Mouse (Mus musculus) NIH3T3 (cell line): Measurements from ENCODE around the gene Heg1.

ENCODE experiments used
- DNase-seq: peaks from one replicate; pipeline ENCODE4 v3.0.0-alpha.2; 2012; ENCODE audit warnings: low read depth

Heg1 gene

GRCm38 (mm10) chr16:33770778-33771454, 86.7 kb downstream of the Heg1 start:
- DNase-seq: no peak

- DNase-seq: no peak
Measured at GRCm38 (mm10) chr16:33772809-33773208, 88.6 kb downstream of the Heg1 start.

- no peak for DNase-seq
Measured at GRCm38 (mm10) chr16:33774972-33775371, 90.8 kb downstream of the Heg1 start.

- DNase-seq: peak; percentile 63
Measured at GRCm38 (mm10) chr16:33775733-33776335, 91.7 kb downstream of the Heg1 start.

GRCm38 (mm10) chr16:33776766-33777529, 92.8 kb downstream of the Heg1 start:
- peak; percentile 70 for DNase-seq

GRCm38 (mm10) chr16:33777607-33778006, 93.4 kb downstream of the Heg1 start:
- peak; percentile 34 for DNase-seq

GRCm38 (mm10) chr16:33781789-33782728, 97.9 kb downstream of the Heg1 start:
- peak; percentile 12 for DNase-seq

- DNase-seq: no peak
Measured at GRCm38 (mm10) chr16:33782729-33783091, 98.5 kb downstream of the Heg1 start.

GRCm38 (mm10) chr16:33784547-33784946, 100.4 kb downstream of the Heg1 start:
- no peak for DNase-seq

GRCm38 (mm10) chr16:33785092-33785704, 101.0 kb downstream of the Heg1 start:
- no peak for DNase-seq

- no peak for DNase-seq
Measured at GRCm38 (mm10) chr16:33786657-33787390, 102.7 kb downstream of the Heg1 start.

- no peak for DNase-seq
Measured at GRCm38 (mm10) chr16:33793846-33794791, 109.9 kb downstream of the Heg1 start, which contains the start of gene Muc13. Gene Muc13 (plus strand): TSS chr16:33794037.

GRCm38 (mm10) chr16:33795106-33795505, 110.9 kb downstream of the Heg1 start:
- no peak for DNase-seq

- DNase-seq: no peak
Measured at GRCm38 (mm10) chr16:33795887-33796286, 111.7 kb downstream of the Heg1 start.

GRCm38 (mm10) chr16:33796756-33797155, 112.6 kb downstream of the Heg1 start:
- DNase-seq: no peak

GRCm38 (mm10) chr16:33797860-33798259, 113.7 kb downstream of the Heg1 start:
- DNase-seq: peak; percentile 83

- peak; percentile 29 for DNase-seq
Measured at GRCm38 (mm10) chr16:33810002-33810401, 125.8 kb downstream of the Heg1 start.

GRCm38 (mm10) chr16:33818413-33819165, 134.4 kb downstream of the Heg1 start:
- DNase-seq: no peak
